Mouse (Mus musculus): ENCODE measurements around the gene Eaf1. TPM values are rescaled to one million over a fixed set of nuclear protein-coding genes. Genes with fewer than 3 reads are reported as not detected.

Gene Eaf1
- polyA plus RNA-seq, 1 experiment, result 19.7 TPM

GRCm38 (mm10) chr14:31510322-31510721 is 16.1 kb downstream of the Eaf1 start:
- no peak for DNase-seq (ENCODE audit: low spot score)

GRCm38 (mm10) chr14:31515895-31516294 is 21.7 kb downstream of the Eaf1 start:
- no peak for DNase-seq (ENCODE audit: low spot score)

GRCm38 (mm10) chr14:31519165-31519564 is 25.0 kb downstream of the Eaf1 start:
- no peak for DNase-seq (ENCODE audit: low spot score)

- DNase-seq (ENCODE audit: low spot score), result no peak
Observed at GRCm38 (mm10) chr14:31521318-31521717, 27.1 kb downstream of the Eaf1 start.

GRCm38 (mm10) chr14:31525040-31525810 is 31.0 kb downstream of the Eaf1 start:
- no peak for DNase-seq (ENCODE audit: low spot score)

GRCm38 (mm10) chr14:31530847-31531246 is 36.6 kb downstream of the Eaf1 start:
- DNase-seq (ENCODE audit: low spot score), result no peak

- DNase-seq (ENCODE audit: low spot score), result no peak
Observed at GRCm38 (mm10) chr14:31531506-31532148, 37.4 kb downstream of the Eaf1 start.

GRCm38 (mm10) chr14:31532656-31533055 is 38.5 kb downstream of the Eaf1 start:
- no peak for DNase-seq (ENCODE audit: low spot score)

GRCm38 (mm10) chr14:31537298-31537697 is 43.1 kb downstream of the Eaf1 start:
- no peak for DNase-seq (ENCODE audit: low spot score)

GRCm38 (mm10) chr14:31543885-31544442 is 49.8 kb downstream of the Eaf1 start:
- DNase-seq (ENCODE audit: low spot score), result no peak

- no peak for DNase-seq (ENCODE audit: low spot score)
Observed at GRCm38 (mm10) chr14:31555021-31555420, 60.8 kb downstream of the Eaf1 start.

GRCm38 (mm10) chr14:31555963-31556434 is 61.8 kb downstream of the Eaf1 start:
- no peak for DNase-seq (ENCODE audit: low spot score)

GRCm38 (mm10) chr14:31556526-31557260 is 62.5 kb downstream of the Eaf1 start:
- DNase-seq (ENCODE audit: low spot score), result no peak

GRCm38 (mm10) chr14:31557273-31557672 is 63.1 kb downstream of the Eaf1 start:
- no peak for DNase-seq (ENCODE audit: low spot score)

- no peak for DNase-seq (ENCODE audit: low spot score)
Observed at GRCm38 (mm10) chr14:31557784-31558183, 63.6 kb downstream of the Eaf1 start.

- DNase-seq (ENCODE audit: low spot score), result no peak
Observed at GRCm38 (mm10) chr14:31559216-31559615, 65.0 kb downstream of the Eaf1 start.

Other genes with a start within 250 kb of the Eaf1 start
- 8.9 and 9.0 TPM in 2 replicates for gene Phf7, start 243.1 kb upstream of the Eaf1 start, polyA plus RNA-seq (2012; rRNA removed)
- 41.8 and 43.2 TPM in 2 replicates for gene Bap1, start 242.9 kb upstream of the Eaf1 start, polyA plus RNA-seq (2012; rRNA removed)
- 2.3 and 2.4 TPM in 2 replicates for gene Dnah1, start 170.5 kb upstream of the Eaf1 start, polyA plus RNA-seq (2012; rRNA removed)
- gene Capn7, start 157.8 kb upstream of the Eaf1 start, polyA plus RNA-seq (2012; rRNA removed), result 29.0 and 34.9 TPM in 2 replicates
- 36.1 and 37.0 TPM in 2 replicates for gene Sh3bp5, start 58.3 kb upstream of the Eaf1 start, polyA plus RNA-seq (2012; rRNA removed)
- 15.0 and 16.8 TPM in 2 replicates for gene Mettl6, start 641 bp downstream of the Eaf1 start, polyA plus RNA-seq (2012; rRNA removed)
- 0.66 and 0.88 TPM in 2 replicates for gene Colq, start 96.9 kb downstream of the Eaf1 start, polyA plus RNA-seq (2012; rRNA removed)
- gene Gm49387, start 146.5 kb downstream of the Eaf1 start, polyA plus RNA-seq (2012; rRNA removed), result not detected in 2 replicates
- gene Btd, start 146.6 kb downstream of the Eaf1 start, polyA plus RNA-seq (2012; rRNA removed), result 25.4 and 27.7 TPM in 2 replicates
- 19.3 and 24.1 TPM in 2 replicates for gene Hacl1, start 146.9 kb downstream of the Eaf1 start, polyA plus RNA-seq (2012; rRNA removed)

Measured in urinary bladder, adult 2 months (tissue).